Mouse (Mus musculus): ENCODE data around the gene Fgf7. TPM values are rescaled to one million over a fixed set of nuclear protein-coding genes. Genes with fewer than 3 reads are reported as not detected.

Gene Fgf7
- polyA plus RNA-seq, 1 experiment from 2014 or later, result 0.29 TPM

Other genes with a start within 250 kb of the Fgf7 start
- 9.3 and 9.5 TPM in 2 replicates for gene Galk2, start 175.5 kb upstream of the Fgf7 start, polyA plus RNA-seq (2015; fragmentation: Nextera tagmentation; extraction: Ambion mirVana)
- gene Cops2, start 175.5 kb upstream of the Fgf7 start, polyA plus RNA-seq (2015; fragmentation: Nextera tagmentation; extraction: Ambion mirVana), result 36.2 and 39.5 TPM in 2 replicates
- gene Fam227b, start 117.3 kb downstream of the Fgf7 start, polyA plus RNA-seq (2015; fragmentation: Nextera tagmentation; extraction: Ambion mirVana), result not detected in 2 replicates
- gene Dtwd1, start 117.5 kb downstream of the Fgf7 start, polyA plus RNA-seq (2015; fragmentation: Nextera tagmentation; extraction: Ambion mirVana), result 21.7 and 22.1 TPM in 2 replicates
- not detected in 2 replicates for gene Gm17555, start 180.4 kb downstream of the Fgf7 start, polyA plus RNA-seq (2015; fragmentation: Nextera tagmentation; extraction: Ambion mirVana)